Mouse (Mus musculus) neural tube, embryonic 15.5 days (tissue): Measurements from ENCODE around the gene Gm15737. TPM values are rescaled to one million over a fixed set of nuclear protein-coding genes. Genes with fewer than 3 reads are reported as not detected.

Experiments used
- ATAC-seq: fragments of 200-750 bp; cut with Nextera tagmentation; 2 replicates; pipeline ENCODE4 v1.8.0; 2017; ENCODE audit warnings: mild to moderate bottlenecking, moderate TSS enrichment, moderate library complexity; ENCODE audit not compliant: low FRiP score
- H3K27ac ChIP-seq: fragments of 300-500 bp; sonication (generic); replicated peaks from 2 replicates; pipeline ENCODE4 v1.5.1; 2015; ENCODE audit warnings: mild to moderate bottlenecking, inconsistent platforms
- H3K27me3 ChIP-seq: fragments of 300-500 bp; sonication (generic); replicated peaks from 2 replicates; pipeline ENCODE4 v1.6.1; 2015; ENCODE audit warnings: inconsistent platforms
- H3K36me3 ChIP-seq: fragments of 300-500 bp; sonication (generic); 2 replicates; pipeline ENCODE4 v1.6.1; 2015; ENCODE audit warnings: inconsistent platforms
- H3K4me1 ChIP-seq: fragments of 300-500 bp; sonication (generic); 2 replicates; pipeline ENCODE4 v1.6.1; 2015; ENCODE audit warnings: inconsistent platforms
- H3K4me2 ChIP-seq: fragments of 300-500 bp; sonication (generic); 2 replicates; pipeline ENCODE4 v1.6.1; 2015; ENCODE audit warnings: inconsistent platforms, mild to moderate bottlenecking, moderate library complexity
- H3K4me3 ChIP-seq: fragments of 300-500 bp; sonication (generic); replicated peaks from 2 replicates; pipeline ENCODE4 v1.5.1; 2015; ENCODE audit warnings: mild to moderate bottlenecking, inconsistent platforms
- H3K9ac ChIP-seq: fragments of 300-500 bp; sonication (generic); replicated peaks from 2 replicates; pipeline ENCODE4 v1.6.1; 2015; ENCODE audit warnings: mild to moderate bottlenecking, inconsistent platforms
- H3K9me3 ChIP-seq: fragments of 300-500 bp; sonication (generic); replicated peaks from 2 replicates; pipeline ENCODE4 v1.6.1; 2016; ENCODE audit warnings: inconsistent platforms
- WGBS: fragments of 180-500 bp; shearing (Covaris S2); methylation state at CpG from one replicate; pipeline ENCODE4 v1.1.7; 2015; ENCODE audit warnings: mixed read lengths; 5-methylcytosine and 5-hydroxymethylcytosine counted together
- polyA plus RNA-seq: library from polyadenylated mRNA; unstranded; fragments of >200 nt; fragmentation: Nextera tagmentation; extraction: Ambion mirVana; gene quantifications from 2 replicates; pipeline ENCODE4 v1.2.1, GENCODE M21; 2015

The Gm15737 gene
- polyA plus RNA-seq, 1 experiment from 2014 or later, result not detected

- Histone ChIP-seq H3K4me2 (no peak overlapping the region), H3K36me3 (no peaks in the 10 kb centered on the region), H3K27ac (no peak overlapping the region), H3K27me3 (no peaks in the 10 kb centered on the region), H3K9me3 (no peaks in the 10 kb centered on the region), H3K4me1 (0 out of 2 replicates have a peak, but pooled peaks cover 2% of the 10 kb centered on the region), H3K9ac (no peak overlapping the region), H3K4me3 (no peak overlapping the region)
- 83% methylated on average over 5 of the region's 5 CpGs for WGBS
- no peak for ATAC-seq
Measured at GRCm38 (mm10) chr6:92876121-92876520, 7.0 kb downstream of the Gm15737 start.

- no peak overlapping the region for H3K4me2 ChIP-seq
- H3K27me3 ChIP-seq, result no peaks in the 10 kb centered on the region
- 0 out of 2 replicates have a peak, but pooled peaks cover 2% of the 10 kb centered on the region for H3K4me1 ChIP-seq
- WGBS, result 95% methylated on average over 4 of the region's 4 CpGs
- no peak for ATAC-seq
- H3K4me3 ChIP-seq, result no peak overlapping the region
- no peaks in the 10 kb centered on the region for H3K36me3 ChIP-seq
- no peak overlapping the region for H3K27ac ChIP-seq
- no peaks in the 10 kb centered on the region for H3K9me3 ChIP-seq
- H3K9ac ChIP-seq, result no peak overlapping the region
Measured at GRCm38 (mm10) chr6:92877236-92877635, 8.1 kb downstream of the Gm15737 start.

- Histone ChIP-seq H3K27me3 (no peaks in the 10 kb centered on the region), H3K4me3 (no peak overlapping the region), H3K9ac (no peak overlapping the region), H3K4me1 (peaks cover 3% of the 10 kb centered on the region; the same call in 1 of the 2 replicates), H3K4me2 (no peak overlapping the region), H3K27ac (no peak overlapping the region), H3K9me3 (no peaks in the 10 kb centered on the region), H3K36me3 (no peaks in the 10 kb centered on the region)
- ATAC-seq, result no peak
- WGBS, result 91% methylated on average over 5 of the region's 5 CpGs
Measured at GRCm38 (mm10) chr6:92878771-92879170, 9.6 kb downstream of the Gm15737 start.

- Histone ChIP-seq H3K4me1 (peaks cover 3% of the 10 kb centered on the region; the same call in 1 of the 2 replicates), H3K9me3 (no peaks in the 10 kb centered on the region), H3K9ac (no peak overlapping the region), H3K27ac (no peak overlapping the region), H3K27me3 (no peaks in the 10 kb centered on the region), H3K4me3 (no peak overlapping the region), H3K36me3 (no peaks in the 10 kb centered on the region), H3K4me2 (no peak overlapping the region)
- WGBS, result 78% methylated on average over 14 of the region's 14 CpGs
- ATAC-seq, result no peak
Measured at GRCm38 (mm10) chr6:92879700-92880265, 10.6 kb downstream of the Gm15737 start.

GRCm38 (mm10) chr6:92882446-92882845, 13.3 kb downstream of the Gm15737 start:
- H3K36me3 ChIP-seq, result no peaks in the 10 kb centered on the region
- no peak overlapping the region for H3K4me3 ChIP-seq
- H3K9ac ChIP-seq, result no peak overlapping the region
- 82% methylated on average over 5 of the region's 5 CpGs for WGBS
- no peaks in the 10 kb centered on the region for H3K9me3 ChIP-seq
- no peak for ATAC-seq
- peaks cover 3% of the 10 kb centered on the region; the same call in 1 of the 2 replicates for H3K4me1 ChIP-seq
- H3K27me3 ChIP-seq, result no peaks in the 10 kb centered on the region
- H3K4me2 ChIP-seq, result no peak overlapping the region
- no peak overlapping the region for H3K27ac ChIP-seq

- no peaks in the 10 kb centered on the region for H3K36me3 ChIP-seq
- WGBS, result 69% methylated on average over 9 of the region's 9 CpGs
- ATAC-seq, result no peak
Measured at GRCm38 (mm10) chr6:92883131-92883900, 14.2 kb downstream of the Gm15737 start.

GRCm38 (mm10) chr6:92891535-92891934, 22.4 kb downstream of the Gm15737 start:
- Histone ChIP-seq H3K9me3 (no peaks in the 10 kb centered on the region), H3K4me1 (no peaks in the 10 kb centered on the region; the same call in 1 of the 2 replicates), H3K27me3 (no peaks in the 10 kb centered on the region), H3K4me2 (no peak overlapping the region), H3K4me3 (no peak overlapping the region), H3K36me3 (no peaks in the 10 kb centered on the region), H3K27ac (no peak overlapping the region), H3K9ac (no peak overlapping the region)
- no peak for ATAC-seq
- 90% methylated on average over 1 of the region's 1 CpGs for WGBS

More at GRCm38 (mm10) chr6:92883131-92883900, 14.2 kb downstream of the Gm15737 start:
- H3K9me3 ChIP-seq, result no peaks in the 10 kb centered on the region
- no peak overlapping the region for H3K27ac ChIP-seq
- no peak overlapping the region for H3K4me2 ChIP-seq
- H3K4me1 ChIP-seq, result peaks cover 3% of the 10 kb centered on the region; the same call in 1 of the 2 replicates
- H3K27me3 ChIP-seq, result no peaks in the 10 kb centered on the region
- no peak overlapping the region for H3K9ac ChIP-seq
- H3K4me3 ChIP-seq, result no peak overlapping the region

- ATAC-seq, result no peak
- Histone ChIP-seq H3K4me1 (no peaks in the 10 kb centered on the region), H3K9ac (no peak overlapping the region), H3K27me3 (no peaks in the 10 kb centered on the region), H3K9me3 (no peaks in the 10 kb centered on the region), H3K27ac (no peak overlapping the region), H3K4me3 (no peak overlapping the region), H3K4me2 (no peak overlapping the region), H3K36me3 (no peaks in the 10 kb centered on the region)
- WGBS, result 88% methylated on average over 1 of the region's 1 CpGs
Measured at GRCm38 (mm10) chr6:92904037-92904436, 34.9 kb downstream of the Gm15737 start.

- ATAC-seq, result no peak
- no peaks in the 10 kb centered on the region for H3K27me3 ChIP-seq
- H3K9me3 ChIP-seq, result no peaks in the 10 kb centered on the region
- no peaks in the 10 kb centered on the region for H3K4me1 ChIP-seq
- no peak overlapping the region for H3K4me3 ChIP-seq
- 65% methylated on average over 2 of the region's 2 CpGs for WGBS
- no peaks in the 10 kb centered on the region for H3K36me3 ChIP-seq
- no peak overlapping the region for H3K9ac ChIP-seq
- H3K4me2 ChIP-seq, result no peak overlapping the region
- no peak overlapping the region for H3K27ac ChIP-seq
Measured at GRCm38 (mm10) chr6:92904491-92904890, 35.3 kb downstream of the Gm15737 start.

- Histone ChIP-seq H3K4me2 (no peak overlapping the region), H3K9ac (no peak overlapping the region), H3K4me1 (no peaks in the 10 kb centered on the region), H3K36me3 (no peaks in the 10 kb centered on the region), H3K9me3 (no peaks in the 10 kb centered on the region), H3K4me3 (no peak overlapping the region), H3K27ac (no peak overlapping the region), H3K27me3 (no peaks in the 10 kb centered on the region)
- WGBS, result 57% methylated on average over 5 of the region's 5 CpGs
- ATAC-seq, result no peak
Measured at GRCm38 (mm10) chr6:92905922-92906321, 36.8 kb downstream of the Gm15737 start.

- no peak overlapping the region for H3K9ac ChIP-seq
- ATAC-seq, result no peak
- H3K36me3 ChIP-seq, result no peaks in the 10 kb centered on the region
- H3K9me3 ChIP-seq, result no peaks in the 10 kb centered on the region
- H3K4me2 ChIP-seq, result no peak overlapping the region
- WGBS, result 44% methylated on average over 8 of the region's 8 CpGs
- H3K4me1 ChIP-seq, result no peaks in the 10 kb centered on the region
- H3K27me3 ChIP-seq, result no peaks in the 10 kb centered on the region
- H3K27ac ChIP-seq, result no peak overlapping the region
- no peak overlapping the region for H3K4me3 ChIP-seq
Measured at GRCm38 (mm10) chr6:92909361-92909760, 40.2 kb downstream of the Gm15737 start.

- Histone ChIP-seq H3K27ac (no peak overlapping the region), H3K4me2 (no peak overlapping the region), H3K4me1 (no peaks in the 10 kb centered on the region), H3K27me3 (no peaks in the 10 kb centered on the region), H3K4me3 (no peak overlapping the region), H3K9ac (no peak overlapping the region), H3K9me3 (no peaks in the 10 kb centered on the region), H3K36me3 (no peaks in the 10 kb centered on the region)
- WGBS, result 83% methylated on average over 3 of the region's 3 CpGs
- ATAC-seq, result no peak
Measured at GRCm38 (mm10) chr6:92910611-92911010, 41.5 kb downstream of the Gm15737 start.
